Mouse (Mus musculus): Measurements from ENCODE around the gene Erp27.

DNA sequence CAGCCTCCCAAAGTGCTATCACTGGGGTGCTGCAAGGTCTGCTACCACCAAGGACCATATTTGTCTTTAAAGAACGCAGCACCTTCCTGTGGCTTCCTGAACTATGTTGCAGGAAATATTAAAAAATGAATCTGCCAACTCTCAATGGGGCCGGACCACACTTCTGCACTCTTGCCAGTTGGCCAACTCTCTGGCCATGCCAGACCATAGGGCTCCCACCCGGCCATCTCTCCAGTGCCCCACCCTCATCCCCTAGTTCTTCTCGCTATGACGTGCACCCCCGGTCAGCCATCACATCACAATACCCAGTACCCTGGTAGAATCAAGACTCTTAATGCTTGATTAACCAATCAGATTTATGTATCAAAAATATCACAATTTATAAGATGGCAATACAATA, 38.0 kb downstream of the Erp27 start:
- no peak for TF ChIP-seq CTCF (conservative IDR thresholded peaks at IDR 0.05; ENCODE audit: low read length)
- no peak for TF ChIP-seq POU5F1 (IDR thresholded peaks at IDR 0.05; ENCODE audit: borderline replicate concordance, low read length)
